Mouse (Mus musculus) liver, adult 2 months (tissue): ENCODE results near the gene Cdk8. TPM values are rescaled to one million over a fixed set of nuclear protein-coding genes. Genes with fewer than 3 reads are reported as not detected.
A peak's percentile ranks its signal among the peaks of the same experiment; 100 is the strongest.

Source experiments
- DNase-seq: peaks from one replicate; pipeline ENCODE4 v3.0.0-alpha.2; 2011; ENCODE audit warnings: low read depth, low spot score; ENCODE audit errors: extremely low read depth
- H3K27ac ChIP-seq: fragments of 200-500 bp; replicated peaks from 2 replicates; pipeline ENCODE4 v1.5.1; 2012; ENCODE audit warnings: low read depth, mild to moderate bottlenecking, control low read depth, inconsistent platforms, low read length; ENCODE audit not compliant: insufficient read depth
- H3K27me3 ChIP-seq: fragments of 200-500 bp; 2 replicates; pipeline ENCODE4 v1.6.1; 2012; ENCODE audit warnings: mild to moderate bottlenecking, moderate library complexity, low read length, inconsistent platforms; ENCODE audit not compliant: control insufficient read depth, insufficient read depth
- H3K36me3 ChIP-seq: fragments of 200-500 bp; 2 replicates; pipeline ENCODE4 v1.6.1; 2012; ENCODE audit warnings: low read length, inconsistent platforms; ENCODE audit not compliant: control insufficient read depth, insufficient read depth
- H3K4me1 ChIP-seq: fragments of 200-500 bp; 2 replicates; pipeline ENCODE4 v1.6.1; 2011; ENCODE audit warnings: low read length; ENCODE audit not compliant: control insufficient read depth, insufficient read depth
- H3K4me3 ChIP-seq: fragments of 200-500 bp; 2 replicates; pipeline ENCODE4 v1.5.1; 2011; ENCODE audit warnings: low read depth, mild to moderate bottlenecking, control low read depth, low read length, moderate library complexity; ENCODE audit not compliant: insufficient read depth
- H3K79me2 ChIP-seq: fragments of 200-500 bp; 2 replicates; pipeline ENCODE4 v1.6.1; 2012; ENCODE audit warnings: inconsistent platforms, mild to moderate bottlenecking, low read length, moderate library complexity; ENCODE audit not compliant: control insufficient read depth, insufficient read depth
- H3K9ac ChIP-seq: fragments of 200-500 bp; 2 replicates; pipeline ENCODE4 v1.6.1; 2012; ENCODE audit warnings: low read depth, mild to moderate bottlenecking, control low read depth, inconsistent platforms, low read length
- CTCF ChIP-seq: fragments of 200-500 bp; IDR thresholded peaks from 2 replicates; pipeline ENCODE4 v1.5.1; 2011; ENCODE audit warnings: low read depth, low read length, control low read depth
- POLR2A ChIP-seq: fragments of 200-500 bp; IDR thresholded peaks from 2 replicates; pipeline ENCODE4 v1.6.1; 2011; ENCODE audit warnings: low read length, control low read depth; ENCODE audit not compliant: insufficient read depth; ENCODE audit errors: extremely low read depth
- WGBS: fragments of 180-500 bp; shearing (Covaris S2); methylation state at CpG from one replicate; pipeline ENCODE4 v1.1.7; 2018; 5-methylcytosine and 5-hydroxymethylcytosine counted together
- polyA plus RNA-seq: library from polyadenylated mRNA; depleted of rRNA; stranded (reverse); fragments of >200 nt; gene quantifications from 2 replicates; pipeline ENCODE4 v1.2.3, GENCODE M21; 2012
- total RNA-seq: library from RNA; depleted of rRNA; stranded (reverse); fragments of >200 nt; gene quantifications from 2 replicates; pipeline ENCODE4 v1.2.3, GENCODE M21; 2014

The Cdk8 gene
- total and polyA plus RNA-seq, 2 experiments = 25.2 to 27.8 TPM

- Histone ChIP-seq H3K27me3 (no peaks in the 10 kb centered on the region), H3K4me1 (peaks cover 6% of the 10 kb centered on the region), H3K79me2 (no peaks in the 10 kb centered on the region), H3K4me3 (peak overlapping the region; percentile 15; the same call in 1 of the 2 replicates), H3K27ac (no peak overlapping the region), H3K36me3 (no peaks in the 10 kb centered on the region), H3K9ac (no peak overlapping the region)
- no peak for DNase-seq
- no peak for TF ChIP-seq CTCF
- TF ChIP-seq POLR2A = no peak
- 56% methylated on average over 17 of the region's 17 CpGs for WGBS
Observed at GRCm38 (mm10) chr5:146229869-146230650, 970 bp upstream of the Cdk8 start.

GRCm38 (mm10) chr5:146231655-146231996 is 596 bp downstream of the Cdk8 start:
- peak overlapping the region; percentile 80 for H3K4me3 ChIP-seq
- no peak for TF ChIP-seq POLR2A
- no peak for TF ChIP-seq CTCF
- DNase-seq = no peak
- no peaks in the 10 kb centered on the region for H3K36me3 ChIP-seq
- H3K27me3 ChIP-seq = no peaks in the 10 kb centered on the region
- WGBS = under 1% methylated on average over 19 of the region's 19 CpGs
- H3K27ac ChIP-seq = peak overlapping the region; percentile 79
- H3K79me2 ChIP-seq = peaks cover 8% of the 10 kb centered on the region; the same call in 1 of the 2 replicates
- H3K4me1 ChIP-seq = peaks cover 9% of the 10 kb centered on the region
- peak overlapping the region; percentile 91 for H3K9ac ChIP-seq

- Histone ChIP-seq H3K27me3 (no peaks in the 10 kb centered on the region), H3K36me3 (no peaks in the 10 kb centered on the region), H3K27ac (no peak overlapping the region; the same call in 1 of the 2 replicates), H3K4me1 (peaks cover 9% of the 10 kb centered on the region), H3K79me2 (peaks cover 10% of the 10 kb centered on the region; the same call in 1 of the 2 replicates), H3K9ac (peak overlapping the region; percentile 3; the same call in 1 of the 2 replicates), H3K4me3 (peak overlapping the region; percentile 80)
- WGBS = 7% methylated on average over 6 of the region's 6 CpGs
- TF ChIP-seq POLR2A (no peak), CTCF (no peak)
- DNase-seq = peak; percentile 61
Observed at GRCm38 (mm10) chr5:146232056-146232675, 1.1 kb downstream of the Cdk8 start.

DNA sequence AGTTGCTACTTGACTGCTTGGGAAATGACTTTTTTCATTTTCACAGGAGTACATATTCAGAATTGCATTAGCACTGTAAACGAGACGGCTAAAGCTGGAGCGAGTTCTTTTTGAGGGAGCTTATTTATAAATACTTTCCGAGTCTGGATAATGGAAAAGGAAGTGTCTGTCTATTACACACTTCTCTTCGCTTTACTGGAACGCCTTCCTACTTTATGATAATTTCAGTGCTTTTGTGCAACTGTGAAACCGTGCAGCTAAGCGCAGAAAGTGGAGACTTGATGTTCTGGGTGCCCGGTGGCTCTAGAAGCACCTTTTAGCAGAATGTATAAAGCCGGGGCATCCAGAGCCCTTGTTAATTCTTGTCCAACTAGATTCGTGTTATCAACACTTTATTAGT is 1.8 kb downstream of the Cdk8 start:
- DNase-seq = no peak
- no peak overlapping the region for H3K9ac ChIP-seq
- H3K4me3 ChIP-seq = no peak overlapping the region
- WGBS = 23% methylated on average over 11 of the region's 11 CpGs
- no peak overlapping the region for H3K27ac ChIP-seq
- no peaks in the 10 kb centered on the region for H3K36me3 ChIP-seq
- H3K4me1 ChIP-seq = peaks cover 9% of the 10 kb centered on the region
- peaks cover 14% of the 10 kb centered on the region; the same call in 1 of the 2 replicates for H3K79me2 ChIP-seq
- no peaks in the 10 kb centered on the region for H3K27me3 ChIP-seq
- TF ChIP-seq POLR2A = no peak
- TF ChIP-seq CTCF = no peak

GRCm38 (mm10) chr5:146234336-146234735 is 3.3 kb downstream of the Cdk8 start:
- H3K27me3 ChIP-seq = no peaks in the 10 kb centered on the region
- H3K36me3 ChIP-seq = no peaks in the 10 kb centered on the region
- DNase-seq = no peak
- 40% methylated on average over 1 of the region's 1 CpGs for WGBS
- TF ChIP-seq CTCF (no peak), POLR2A (no peak)
- peaks cover 23% of the 10 kb centered on the region; the same call in 1 of the 2 replicates for H3K79me2 ChIP-seq
- H3K4me1 ChIP-seq = peaks cover 19% of the 10 kb centered on the region
- no peak overlapping the region for H3K9ac ChIP-seq
- no peak overlapping the region for H3K27ac ChIP-seq
- H3K4me3 ChIP-seq = no peak overlapping the region

- H3K27ac ChIP-seq = no peak overlapping the region
- peaks cover 52% of the 10 kb centered on the region for H3K79me2 ChIP-seq
- H3K36me3 ChIP-seq = no peaks in the 10 kb centered on the region
- no peaks in the 10 kb centered on the region for H3K27me3 ChIP-seq
- TF ChIP-seq POLR2A (no peak), CTCF (no peak)
- no peak overlapping the region for H3K4me3 ChIP-seq
- DNase-seq = no peak
- H3K4me1 ChIP-seq = peaks cover 34% of the 10 kb centered on the region
- 81% methylated on average over 10 of the region's 10 CpGs for WGBS
- H3K9ac ChIP-seq = no peak overlapping the region
Observed at GRCm38 (mm10) chr5:146238274-146238673, 7.2 kb downstream of the Cdk8 start.
